Mouse (Mus musculus) forebrain, embryonic 14.5 days (tissue): ENCODE measurements around the gene Col18a1. TPM values are rescaled to one million over a fixed set of nuclear protein-coding genes. Genes with fewer than 3 reads are reported as not detected.

Source experiments
- ATAC-seq: fragments of 200-750 bp; cut with Nextera tagmentation; 2 replicates; pipeline ENCODE4 v1.8.0; 2017; ENCODE audit warnings: mild to moderate bottlenecking, moderate library complexity
- DNase-seq: peaks from one replicate; pipeline ENCODE4 v3.0.0-alpha.2; 2015; ENCODE audit warnings: low spot score
- H3K27ac ChIP-seq: fragments of 300-500 bp; sonication (generic); 2 replicates; pipeline ENCODE4 v1.5.1; 2014; ENCODE audit warnings: low read depth, mild to moderate bottlenecking, control low read depth, low read length, moderate library complexity
- H3K27me3 ChIP-seq: fragments of 300-500 bp; sonication (generic); replicated peaks from 2 replicates; pipeline ENCODE4 v1.6.1; 2014; ENCODE audit warnings: low read length, control low read depth, mixed read lengths; ENCODE audit not compliant: control insufficient read depth, insufficient read depth
- H3K36me3 ChIP-seq: fragments of 300-500 bp; sonication (generic); 2 replicates; pipeline ENCODE4 v1.6.1; 2014; ENCODE audit warnings: low read length, control low read depth; ENCODE audit not compliant: control insufficient read depth, insufficient read depth
- H3K4me1 ChIP-seq: fragments of 300-500 bp; sonication (generic); 2 replicates; pipeline ENCODE4 v1.6.1; 2014; ENCODE audit warnings: antibody characterized with exemption, low read length, control low read depth; ENCODE audit not compliant: control insufficient read depth, insufficient read depth
- H3K4me2 ChIP-seq: fragments of 300-500 bp; sonication (generic); 2 replicates; pipeline ENCODE4 v1.6.1; 2014; ENCODE audit warnings: mild to moderate bottlenecking, control low read depth, low read length
- H3K4me3 ChIP-seq: fragments of 300-500 bp; sonication (generic); 2 replicates; pipeline ENCODE4 v1.5.1; 2014; ENCODE audit warnings: low read depth, low read length, control low read depth
- H3K9ac ChIP-seq: fragments of 300-500 bp; sonication (generic); 2 replicates; pipeline ENCODE4 v1.6.1; 2014; ENCODE audit warnings: mild to moderate bottlenecking, low read length, control low read depth, moderate library complexity
- H3K9me3 ChIP-seq: fragments of 300-500 bp; sonication (generic); replicated peaks from 2 replicates; pipeline ENCODE4 v1.6.1; 2016; ENCODE audit warnings: low read length, control low read depth, mixed read lengths; ENCODE audit not compliant: control insufficient read depth
- WGBS: fragments of 180-500 bp; shearing (Covaris S2); extraction: QIAGEN DNeasy Blood & Tissue Kit; methylation state at CpG from one replicate; pipeline ENCODE4 v1.1.7; 2014; 5-methylcytosine and 5-hydroxymethylcytosine counted together
- polyA plus RNA-seq: library from polyadenylated mRNA; unstranded; fragments of >200 nt; fragmentation: Nextera tagmentation; extraction: Ambion mirVana; gene quantifications from 2 replicates; pipeline ENCODE4 v1.2.1, GENCODE M21; 2014

The Col18a1 gene
- polyA plus RNA-seq, 1 experiment from 2014 or later: 21.3 TPM

DNA sequence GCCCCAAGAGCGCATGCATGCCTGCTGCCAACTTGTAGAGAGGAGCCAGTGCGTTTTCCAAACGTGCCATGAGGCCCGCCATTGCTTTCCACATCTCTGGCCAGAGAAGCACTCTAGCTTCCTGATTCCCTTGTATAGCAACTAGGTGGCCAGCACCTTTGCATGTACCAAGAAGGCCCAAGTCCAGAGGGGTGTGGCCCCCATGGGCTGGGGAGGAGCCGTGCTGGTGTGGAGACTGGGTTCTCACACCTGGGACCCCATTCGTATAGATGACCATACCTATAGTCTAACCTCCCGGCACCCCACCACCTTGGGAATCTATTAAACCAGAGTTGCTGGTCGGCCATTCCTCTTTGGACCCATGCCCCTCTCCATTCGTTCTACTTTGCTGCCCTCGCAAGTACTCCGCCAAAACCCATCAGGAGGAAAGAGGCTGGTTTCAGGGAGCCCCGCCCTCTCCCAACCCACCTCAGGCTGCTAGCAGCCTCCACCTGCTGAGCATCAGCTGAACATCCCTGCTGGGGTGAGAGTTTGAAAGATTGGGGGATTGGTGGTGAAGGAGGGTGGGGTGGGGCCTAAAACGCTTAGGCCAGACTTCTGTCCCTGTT, 134.5 kb downstream of the Col18a1 start, which contains the start of gene Slc19a1:
Gene Slc19a1 (plus strand): TSS at position 474 of the 608 bp plus-strand sequence.
- Histone ChIP-seq H3K9ac (peak within 1 kb of the TSS; percentile 77), H3K9me3 (no peaks in the 10 kb centered on the region), H3K4me3 (peak within 1 kb of the TSS; percentile 56), H3K36me3 (no peaks in the 10 kb centered on the region), H3K4me1 (peaks cover 8% of the 10 kb centered on the region), H3K4me2 (peak within 1 kb of the TSS; percentile 85), H3K27me3 (no peaks in the 10 kb centered on the region), H3K27ac (no peak within 1 kb of the TSS)
- no peak for ATAC-seq
- DNase-seq: no peak
- 38% methylated on average over 13 of the region's 13 CpGs for WGBS

- H3K27me3 ChIP-seq: no peaks in the 10 kb centered on the region
Measured at GRCm38 (mm10) chr10:77030666-77031065, 135.7 kb downstream of the Col18a1 start.

DNA sequence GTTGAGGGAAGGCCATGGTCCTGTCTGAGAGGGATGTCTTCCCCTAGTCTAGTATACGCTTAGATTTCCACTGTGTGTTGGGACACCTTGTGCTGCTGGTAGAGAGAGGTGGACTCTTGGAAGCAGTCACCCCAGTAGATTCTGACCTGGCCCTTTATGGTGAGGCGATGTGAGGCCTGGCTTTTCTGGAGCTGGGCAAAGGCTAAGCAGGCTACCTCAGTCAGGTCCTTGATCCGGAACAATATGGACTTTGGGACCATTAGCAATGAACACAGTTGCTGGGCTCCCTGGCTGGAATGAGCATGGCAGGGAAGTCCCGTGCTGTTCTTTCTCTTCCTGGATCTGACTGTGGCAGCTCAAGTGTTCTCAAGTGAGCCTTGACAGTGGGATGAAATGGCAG, 136.6 kb downstream of the Col18a1 start:
- 90% methylated on average over 4 of the region's 4 CpGs for WGBS

More at GRCm38 (mm10) chr10:77030666-77031065, 135.7 kb downstream of the Col18a1 start:
- DNase-seq (no peak), ATAC-seq (no peak)
- WGBS: 84% methylated on average over 5 of the region's 5 CpGs
- Histone ChIP-seq H3K9ac (no peak overlapping the region), H3K27ac (no peak overlapping the region), H3K9me3 (no peaks in the 10 kb centered on the region), H3K4me3 (no peak overlapping the region), H3K4me1 (peaks cover 8% of the 10 kb centered on the region), H3K36me3 (no peaks in the 10 kb centered on the region), H3K4me2 (no peak overlapping the region)

GRCm38 (mm10) chr10:77028782-77029296, 137.5 kb downstream of the Col18a1 start:
- WGBS: 76% methylated on average over 6 of the region's 6 CpGs

More for the DNA sequence above, 136.6 kb downstream of the Col18a1 start:
- Histone ChIP-seq H3K4me2 (no peak overlapping the region), H3K9ac (no peak overlapping the region), H3K27ac (no peak overlapping the region), H3K27me3 (no peaks in the 10 kb centered on the region), H3K4me3 (no peak overlapping the region), H3K4me1 (peaks cover 8% of the 10 kb centered on the region), H3K9me3 (no peaks in the 10 kb centered on the region), H3K36me3 (no peaks in the 10 kb centered on the region)
- DNase-seq: no peak
- ATAC-seq: no peak

DNA sequence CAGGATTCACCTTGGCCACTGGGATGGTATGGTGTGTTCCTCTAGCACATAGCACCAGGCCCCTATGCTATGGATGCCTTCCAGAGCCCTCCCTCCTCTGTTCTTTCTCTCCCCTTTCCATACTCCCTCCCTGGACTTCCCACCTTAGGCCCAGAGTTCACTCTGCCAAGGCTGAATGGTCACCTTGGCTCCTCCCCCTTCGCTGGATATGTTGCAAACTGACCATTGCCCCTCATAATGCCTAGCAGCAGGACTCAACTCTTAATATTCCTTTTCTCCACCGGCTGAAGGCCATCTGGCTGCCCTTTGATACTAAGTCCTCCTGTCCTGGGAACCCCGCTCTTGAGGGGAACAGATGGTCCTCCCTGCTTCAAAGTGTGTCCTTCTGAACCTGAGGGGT, 139.4 kb downstream of the Col18a1 start:
- Histone ChIP-seq H3K36me3 (no peaks in the 10 kb centered on the region), H3K4me1 (no peaks in the 10 kb centered on the region), H3K9me3 (no peaks in the 10 kb centered on the region), H3K9ac (no peak overlapping the region), H3K4me3 (no peak overlapping the region), H3K4me2 (no peak overlapping the region), H3K27ac (no peak overlapping the region), H3K27me3 (no peaks in the 10 kb centered on the region)
- DNase-seq: no peak
- ATAC-seq: no peak
- WGBS: 77% methylated on average over 3 of the region's 3 CpGs

More at GRCm38 (mm10) chr10:77028782-77029296, 137.5 kb downstream of the Col18a1 start:
- no peaks in the 10 kb centered on the region for H3K36me3 ChIP-seq
- no peak overlapping the region for H3K4me3 ChIP-seq
- H3K4me2 ChIP-seq: no peak overlapping the region
- DNase-seq (no peak), ATAC-seq (no peak)
- no peak overlapping the region for H3K9ac ChIP-seq
- H3K4me1 ChIP-seq: no peaks in the 10 kb centered on the region
- no peak overlapping the region for H3K27ac ChIP-seq
- H3K9me3 ChIP-seq: no peaks in the 10 kb centered on the region
- no peaks in the 10 kb centered on the region for H3K27me3 ChIP-seq

GRCm38 (mm10) chr10:77024231-77024630, 142.1 kb downstream of the Col18a1 start:
- no peak overlapping the region for H3K4me3 ChIP-seq
- WGBS: 84% methylated on average over 5 of the region's 5 CpGs
- no peaks in the 10 kb centered on the region for H3K27me3 ChIP-seq
- no peak overlapping the region for H3K9ac ChIP-seq
- no peaks in the 10 kb centered on the region for H3K4me1 ChIP-seq
- H3K36me3 ChIP-seq: no peaks in the 10 kb centered on the region
- H3K27ac ChIP-seq: no peak overlapping the region
- H3K4me2 ChIP-seq: no peak overlapping the region
- DNase-seq (no peak), ATAC-seq (no peak)
- H3K9me3 ChIP-seq: no peaks in the 10 kb centered on the region

DNA sequence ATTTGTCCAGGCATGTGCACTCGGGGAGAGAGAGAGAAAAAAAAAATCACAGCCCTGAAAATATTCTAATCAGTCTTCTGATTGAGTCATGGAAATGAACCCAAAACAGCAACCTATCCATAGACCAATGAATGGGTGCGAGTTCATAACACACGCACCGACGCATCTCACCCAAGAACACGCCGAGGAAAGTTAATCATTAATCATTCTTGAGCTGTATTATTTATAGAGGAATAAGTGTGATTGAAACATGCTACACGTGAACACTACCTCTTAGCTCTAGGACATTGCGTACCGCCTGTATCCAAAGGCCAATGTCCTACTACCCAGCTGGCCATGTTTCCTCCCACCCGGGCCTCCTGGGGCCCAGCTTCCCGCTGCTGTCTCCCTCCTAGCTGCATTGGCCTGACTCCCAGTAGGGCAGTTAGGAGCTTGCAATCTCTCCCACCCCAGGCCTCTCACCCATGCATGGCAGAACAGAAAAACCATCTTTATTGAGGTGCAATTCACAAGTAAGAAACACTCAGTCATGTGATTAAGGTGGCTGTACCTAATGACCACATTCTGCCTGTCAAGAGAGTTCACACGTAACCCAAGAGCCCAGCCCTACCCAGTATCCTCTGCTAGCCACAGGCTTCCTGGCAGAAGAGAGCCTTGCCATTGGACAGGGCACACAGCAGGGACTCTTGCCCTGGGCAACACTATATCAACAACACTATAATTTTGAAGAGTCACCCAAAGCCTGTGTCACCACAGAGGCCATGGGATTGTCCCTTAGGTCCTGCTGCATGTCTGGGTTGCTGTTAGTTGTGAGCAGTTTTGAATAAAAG, 143.8 kb downstream of the Col18a1 start:
- Histone ChIP-seq H3K27ac (no peak overlapping the region), H3K4me3 (no peak overlapping the region), H3K9ac (no peak overlapping the region), H3K36me3 (no peaks in the 10 kb centered on the region), H3K4me2 (no peak overlapping the region), H3K4me1 (no peaks in the 10 kb centered on the region), H3K27me3 (no peaks in the 10 kb centered on the region), H3K9me3 (no peaks in the 10 kb centered on the region)
- ATAC-seq (no peak), DNase-seq (no peak)
- WGBS: 86% methylated on average over 13 of the region's 13 CpGs

DNA sequence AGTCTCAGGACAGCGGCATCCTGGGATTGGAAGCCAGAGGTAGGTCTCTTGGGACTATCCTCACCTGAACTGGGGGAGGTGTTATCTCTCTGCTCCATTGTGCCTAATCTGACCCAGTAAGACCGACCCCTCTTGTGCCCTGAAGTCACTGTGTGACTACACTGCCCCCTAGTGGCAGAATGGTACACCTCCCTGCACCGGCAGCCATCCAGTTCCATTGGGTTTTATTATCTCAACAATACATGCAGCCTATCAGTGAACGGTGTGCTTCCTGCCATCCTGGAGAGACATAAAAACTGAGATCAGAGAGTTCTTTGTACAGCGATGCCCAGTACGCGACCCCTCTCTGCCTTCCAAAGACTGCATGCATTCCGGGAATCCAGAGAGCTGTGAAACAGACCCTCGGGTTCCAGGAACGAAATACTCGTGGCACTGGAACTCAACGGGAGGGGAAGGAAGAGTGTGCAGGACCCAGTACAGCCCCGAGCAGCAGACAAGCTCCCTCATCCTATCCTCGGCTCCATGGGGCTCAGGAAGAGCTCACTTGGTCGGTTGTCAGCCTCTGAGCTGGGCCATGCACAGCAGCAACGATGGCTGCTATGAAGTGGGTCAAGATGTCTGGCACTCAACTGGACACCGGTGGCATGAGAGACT, 144.8 kb downstream of the Col18a1 start:
- 35% methylated on average over 17 of the region's 17 CpGs for WGBS
- H3K4me1 ChIP-seq: no peaks in the 10 kb centered on the region
- peak overlapping the region; percentile 32; the same call in 1 of the 2 replicates for H3K4me2 ChIP-seq
- no peaks in the 10 kb centered on the region for H3K9me3 ChIP-seq
- DNase-seq (peak; percentile 87), ATAC-seq (peak; percentile 82)
- H3K27me3 ChIP-seq: no peaks in the 10 kb centered on the region
- no peak overlapping the region for H3K27ac ChIP-seq
- no peak overlapping the region for H3K4me3 ChIP-seq
- no peak overlapping the region for H3K9ac ChIP-seq
- no peaks in the 10 kb centered on the region for H3K36me3 ChIP-seq
